Mouse (Mus musculus) lung, embryonic 16.5 days (tissue): Measurements from ENCODE around the gene Cep63. TPM values are rescaled to one million over a fixed set of nuclear protein-coding genes. Genes with fewer than 3 reads are reported as not detected.

Experiments used
- ATAC-seq: fragments of 200-750 bp; cut with Nextera tagmentation; 2 replicates; pipeline ENCODE4 v1.8.0; 2017; ENCODE audit warnings: low read depth, mild to moderate bottlenecking, moderate library complexity
- H3K27ac ChIP-seq: fragments of 300-500 bp; sonication (generic); 2 replicates; pipeline ENCODE4 v1.5.1; 2014; ENCODE audit warnings: mild to moderate bottlenecking, control low read depth, low read length
- H3K27me3 ChIP-seq: fragments of 300-500 bp; sonication (generic); 2 replicates; pipeline ENCODE4 v1.6.1; 2014; ENCODE audit warnings: low read depth, low read length, mixed read lengths; ENCODE audit not compliant: control insufficient read depth, insufficient read depth
- H3K36me3 ChIP-seq: fragments of 300-500 bp; sonication (generic); 2 replicates; pipeline ENCODE4 v1.6.1; 2014; ENCODE audit warnings: low read length; ENCODE audit not compliant: control insufficient read depth, insufficient read depth
- H3K4me1 ChIP-seq: fragments of 300-500 bp; sonication (generic); replicated peaks from 2 replicates; pipeline ENCODE4 v1.6.1; 2014; ENCODE audit warnings: low read length, mixed read lengths; ENCODE audit not compliant: control insufficient read depth, insufficient read depth
- H3K4me2 ChIP-seq: fragments of 300-500 bp; sonication (generic); 2 replicates; pipeline ENCODE4 v1.6.1; 2014; ENCODE audit warnings: low read depth, low read length, control low read depth
- H3K4me3 ChIP-seq: fragments of 300-500 bp; sonication (generic); 2 replicates; pipeline ENCODE4 v1.5.1; 2014; ENCODE audit warnings: mild to moderate bottlenecking, low read length, control low read depth
- H3K9ac ChIP-seq: fragments of 300-500 bp; sonication (generic); 2 replicates; pipeline ENCODE4 v1.6.1; 2014; ENCODE audit warnings: low read length, control low read depth
- H3K9me3 ChIP-seq: fragments of 300-500 bp; sonication (generic); 2 replicates; pipeline ENCODE4 v1.6.1; 2016; ENCODE audit warnings: low read length; ENCODE audit not compliant: control insufficient read depth
- WGBS: fragments of 180-500 bp; shearing (Covaris S2); extraction: QIAGEN DNeasy Blood & Tissue Kit; methylation state at CpG from one replicate; pipeline ENCODE4 v1.1.7; 2014; 5-methylcytosine and 5-hydroxymethylcytosine counted together
- polyA plus RNA-seq: library from polyadenylated mRNA; unstranded; fragments of >200 nt; fragmentation: Nextera tagmentation; extraction: Ambion mirVana; gene quantifications from 2 replicates; pipeline ENCODE4 v1.2.1, GENCODE M21; 2015

The Cep63 gene
- polyA plus RNA-seq, 1 experiment from 2014 or later = 58.8 TPM

- no peaks in the 10 kb centered on the region for H3K36me3 ChIP-seq
- WGBS = 27% methylated on average over 10 of the region's 10 CpGs
- ATAC-seq = no peak
- H3K9ac ChIP-seq = no peak overlapping the region
- no peak overlapping the region for H3K4me3 ChIP-seq
- no peak overlapping the region for H3K4me2 ChIP-seq
- no peaks in the 10 kb centered on the region for H3K9me3 ChIP-seq
- H3K27ac ChIP-seq = no peak overlapping the region
- no peaks in the 10 kb centered on the region; the same call in 1 of the 2 replicates for H3K27me3 ChIP-seq
- no peaks in the 10 kb centered on the region; the same call in 1 of the 2 replicates for H3K4me1 ChIP-seq
Observed at GRCm38 (mm10) chr9:102551771-102552170, 74.6 kb downstream of the Cep63 start.

DNA sequence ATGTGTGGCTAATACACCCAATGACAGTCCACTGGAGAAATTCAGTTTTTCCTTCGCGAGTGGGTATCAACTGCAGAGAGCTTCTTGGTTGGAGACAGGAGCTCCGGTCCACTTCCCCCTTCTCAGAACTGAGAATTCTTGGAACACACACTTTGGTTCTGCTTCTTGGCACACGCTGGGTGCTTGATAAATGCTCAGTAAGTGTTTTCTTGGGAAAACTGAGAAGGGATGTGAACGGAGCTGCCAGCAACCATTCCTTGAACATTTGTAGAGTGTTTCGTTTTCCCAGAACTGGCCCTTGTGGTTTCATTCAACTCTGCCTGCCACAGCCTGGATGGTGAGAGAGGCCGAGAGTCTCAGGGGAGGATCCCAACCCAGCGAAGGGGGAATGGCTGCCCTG lies 77.1 kb downstream of the Cep63 start:
- no peak for ATAC-seq
- H3K4me2 ChIP-seq = no peak overlapping the region
- H3K9ac ChIP-seq = no peak overlapping the region
- no peak overlapping the region for H3K4me3 ChIP-seq
- peaks cover 11% of the 10 kb centered on the region for H3K4me1 ChIP-seq
- H3K27ac ChIP-seq = no peak overlapping the region
- no peaks in the 10 kb centered on the region for H3K9me3 ChIP-seq
- WGBS = 59% methylated on average over 8 of the region's 8 CpGs
- H3K27me3 ChIP-seq = peaks cover 4% of the 10 kb centered on the region; the same call in 1 of the 2 replicates
- no peaks in the 10 kb centered on the region for H3K36me3 ChIP-seq

GRCm38 (mm10) chr9:102547028-102547354 lies 79.3 kb downstream of the Cep63 start:
- Histone ChIP-seq H3K4me3 (no peak overlapping the region), H3K27ac (no peak overlapping the region), H3K27me3 (peaks cover 4% of the 10 kb centered on the region; the same call in 1 of the 2 replicates), H3K4me1 (peaks cover 12% of the 10 kb centered on the region), H3K4me2 (no peak overlapping the region), H3K9me3 (no peaks in the 10 kb centered on the region), H3K36me3 (no peaks in the 10 kb centered on the region), H3K9ac (no peak overlapping the region)
- ATAC-seq = no peak
- 76% methylated on average over 7 of the region's 7 CpGs for WGBS

- ATAC-seq = no peak
- no peak overlapping the region for H3K27ac ChIP-seq
- no peak overlapping the region for H3K4me3 ChIP-seq
- WGBS = 45% methylated on average over 20 of the region's 20 CpGs
- peaks cover 12% of the 10 kb centered on the region for H3K4me1 ChIP-seq
- H3K9ac ChIP-seq = no peak overlapping the region
- peaks cover 4% of the 10 kb centered on the region; the same call in 1 of the 2 replicates for H3K27me3 ChIP-seq
- no peak overlapping the region for H3K4me2 ChIP-seq
- no peaks in the 10 kb centered on the region for H3K9me3 ChIP-seq
- no peaks in the 10 kb centered on the region for H3K36me3 ChIP-seq
Observed at GRCm38 (mm10) chr9:102546256-102547027, 79.9 kb downstream of the Cep63 start.

GRCm38 (mm10) chr9:102545406-102546255 lies 80.7 kb downstream of the Cep63 start:
- H3K27ac ChIP-seq = no peak overlapping the region
- H3K27me3 ChIP-seq = peaks cover 5% of the 10 kb centered on the region; the same call in 1 of the 2 replicates
- H3K9me3 ChIP-seq = no peaks in the 10 kb centered on the region
- ATAC-seq = no peak
- no peaks in the 10 kb centered on the region for H3K36me3 ChIP-seq
- WGBS = 27% methylated on average over 22 of the region's 22 CpGs
- no peak overlapping the region for H3K4me3 ChIP-seq
- no peak overlapping the region for H3K9ac ChIP-seq
- H3K4me2 ChIP-seq = peak overlapping the region; percentile 72
- H3K4me1 ChIP-seq = peaks cover 12% of the 10 kb centered on the region

GRCm38 (mm10) chr9:102544773-102545366 lies 81.5 kb downstream of the Cep63 start:
- Histone ChIP-seq H3K36me3 (no peaks in the 10 kb centered on the region), H3K27me3 (peaks cover 6% of the 10 kb centered on the region; the same call in 1 of the 2 replicates), H3K27ac (no peak overlapping the region), H3K9me3 (no peaks in the 10 kb centered on the region), H3K4me2 (peak overlapping the region; percentile 72), H3K4me3 (peak overlapping the region; percentile 36), H3K9ac (no peak overlapping the region), H3K4me1 (peaks cover 12% of the 10 kb centered on the region)
- under 1% methylated on average over 26 of the region's 26 CpGs for WGBS
- peak; percentile 73; the same call in 1 of the 2 replicates for ATAC-seq

- H3K27me3 ChIP-seq = peaks cover 6% of the 10 kb centered on the region; the same call in 1 of the 2 replicates
- peak; percentile 41; the same call in 1 of the 2 replicates for ATAC-seq
- 9% methylated on average over 11 of the region's 11 CpGs for WGBS
Observed at GRCm38 (mm10) chr9:102544116-102544772, 82.1 kb downstream of the Cep63 start.

DNA sequence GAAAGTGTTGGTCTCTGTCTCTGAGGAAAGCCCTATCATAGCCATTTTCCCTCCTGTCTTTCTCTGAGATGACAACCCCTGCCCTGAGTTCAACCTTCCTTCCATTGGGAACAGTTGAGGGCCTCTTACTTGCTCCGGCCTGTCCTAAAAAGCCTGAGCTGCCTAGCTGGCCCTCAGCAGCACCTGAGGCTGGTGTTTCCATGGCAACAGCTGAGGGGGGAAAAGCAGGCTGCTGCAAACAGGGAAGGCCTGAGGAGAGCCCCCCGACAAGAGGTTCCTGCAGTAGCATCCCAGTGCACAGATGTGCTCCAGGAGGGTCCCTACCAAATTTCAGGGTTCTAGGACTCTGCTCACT lies 82.6 kb downstream of the Cep63 start:
- Histone ChIP-seq H3K27ac (no peak overlapping the region), H3K27me3 (peaks cover 6% of the 10 kb centered on the region; the same call in 1 of the 2 replicates), H3K4me3 (no peak overlapping the region), H3K4me2 (no peak overlapping the region), H3K4me1 (peaks cover 12% of the 10 kb centered on the region), H3K9ac (no peak overlapping the region), H3K36me3 (no peaks in the 10 kb centered on the region), H3K9me3 (no peaks in the 10 kb centered on the region)
- 47% methylated on average over 2 of the region's 2 CpGs for WGBS
- 0 out of 2 replicates have a peak, but pooled peaks have one; percentile 13 for ATAC-seq

More at GRCm38 (mm10) chr9:102544116-102544772, 82.1 kb downstream of the Cep63 start:
- Histone ChIP-seq H3K9ac (no peak overlapping the region), H3K4me3 (peak overlapping the region; percentile 36), H3K4me1 (peaks cover 12% of the 10 kb centered on the region), H3K36me3 (no peaks in the 10 kb centered on the region), H3K4me2 (peak overlapping the region; percentile 72), H3K27ac (no peak overlapping the region), H3K9me3 (no peaks in the 10 kb centered on the region)
